Mouse (Mus musculus): ENCODE results near the gene Tnrc6b.

DNA sequence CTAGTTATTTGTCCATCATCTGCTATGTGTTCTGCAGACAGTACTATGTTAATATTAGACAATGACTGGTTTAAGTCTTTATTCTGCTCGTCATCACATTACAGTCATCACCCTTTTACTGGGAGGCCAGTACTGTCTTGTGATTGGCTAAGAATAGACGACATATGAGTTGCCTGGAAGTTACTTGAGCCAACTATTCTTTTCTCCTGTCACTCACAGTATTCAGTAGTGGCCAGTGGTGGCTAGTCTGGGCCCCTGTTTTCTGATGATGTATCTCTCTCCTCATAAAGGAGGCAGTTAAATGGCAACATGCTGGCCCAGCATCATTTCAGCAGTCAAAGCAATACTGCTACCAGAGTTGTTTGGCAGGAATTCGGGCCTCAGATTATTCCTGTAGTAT lies 163.6 kb downstream of the Tnrc6b start:
- no peak for TF ChIP-seq CTCF (IDR thresholded peaks at IDR 0.05)
- no peak for TF ChIP-seq EP300 (IDR thresholded peaks at IDR 0.05)

Data from lung, postnatal 0 days (tissue).